ENCODE assay signal across 8 mouse cellular contexts in the genomic region with DNA sequence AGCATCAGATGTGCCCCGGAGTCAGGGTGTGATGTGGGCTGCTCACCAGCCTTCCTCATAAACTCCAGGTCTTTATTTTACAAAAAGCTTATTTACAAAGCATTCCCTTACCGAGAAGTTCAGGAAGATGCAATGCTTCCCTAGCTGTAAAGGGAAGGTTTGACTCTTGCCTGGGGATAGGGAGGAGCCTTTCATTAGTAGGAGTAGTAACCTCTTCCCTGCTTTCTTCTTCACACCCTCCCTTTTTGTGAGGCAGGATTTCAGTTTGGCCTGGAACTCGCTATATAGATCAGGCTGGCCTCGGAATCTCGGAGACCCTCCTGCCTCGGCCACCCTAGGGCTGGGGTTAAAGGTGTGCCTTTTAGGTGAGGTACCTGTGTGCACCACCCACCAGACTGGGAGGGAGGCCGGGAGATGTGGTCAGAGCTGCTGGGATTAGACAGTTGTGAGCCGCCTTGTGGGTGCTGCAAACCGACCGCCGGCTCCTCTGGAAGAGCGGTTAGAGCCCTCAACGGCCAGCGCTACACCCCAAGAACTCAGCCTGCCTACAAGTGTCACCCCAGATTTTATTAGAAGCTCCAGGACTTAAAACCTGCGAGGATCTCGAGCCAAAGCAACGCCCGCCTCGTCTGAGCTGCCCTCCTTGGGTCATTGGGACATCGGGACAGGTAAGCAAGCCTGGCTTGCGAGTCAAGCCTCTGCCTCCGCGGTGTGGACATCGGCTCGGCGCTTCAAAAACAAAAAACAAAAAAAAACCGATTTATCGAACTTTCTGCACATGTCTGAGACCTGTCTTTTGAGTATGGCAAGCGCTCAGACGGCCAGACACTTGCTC. TPM values are rescaled to one million over a fixed set of nuclear protein-coding genes. Genes with fewer than 3 reads are reported as not detected.
DNase-seq lines count a peak whose midpoint lies in the region; ATAC-seq lines count a peak whose summit lies in the region.

A gene (plus strand): TSS at position 273 of the 835 bp plus-strand sequence.

- ATAC-seq in hindbrain, embryonic 14.5 days (ENCODE audit: low FRiP score): 0 out of 2 replicates have a peak, but pooled peaks have one; percentile 1
- ATAC-seq in limb, embryonic 11.5 days (ENCODE audit: insufficient number of reproducible peaks, low FRiP score, low TSS enrichment, low read depth): no peak
- ATAC-seq in monocyte, adult 5-6 weeks (replicated peaks; ENCODE audit: insufficient number of reproducible peaks, low FRiP score, low TSS enrichment, poor library complexity, severe bottlenecking): no peak

- 48% methylated on average over 30 of the region's 30 CpGs for WGBS in hindbrain, embryonic 14.5 days
- WGBS in limb, embryonic 11.5 days: 40% methylated on average over 30 of the region's 30 CpGs

- no peak for DNase-seq in thymus, postnatal 0 days (ENCODE audit: low spot score)
- no peak for DNase-seq in thymus, postnatal 25 days
- peak; percentile 50 for DNase-seq in cerebellum, adult 11 months
- peak in 1 of 2 experiments; percentile 12 for DNase-seq in gastrocnemius, adult 8-10 months (ENCODE audit: low spot score in 2 of 2)
- no peak for DNase-seq in hindbrain, embryonic 14.5 days (ENCODE audit: low spot score)
- DNase-seq in limb, embryonic 11.5 days (ENCODE audit: low spot score): peak; percentile 51
- no peak for DNase-seq in MN1 (ENCODE audit: low spot score)

- no peaks in the 10 kb centered on the region for H3K9me3 ChIP-seq in hindbrain, embryonic 14.5 days (ENCODE audit: control insufficient read depth, low read length)
- no peaks in the 10 kb centered on the region for H3K9me3 ChIP-seq in limb, embryonic 11.5 days (ENCODE audit: control insufficient read depth, low read length)

- no peaks in the 10 kb centered on the region for H3K27me3 ChIP-seq in hindbrain, embryonic 14.5 days (ENCODE audit: control insufficient read depth, insufficient read depth, low read length)
- no peaks in the 10 kb centered on the region for H3K27me3 ChIP-seq in limb, embryonic 11.5 days (ENCODE audit: control insufficient read depth, insufficient read depth, low read length)

- H3K4me2 ChIP-seq in hindbrain, embryonic 14.5 days (replicated peaks): peak within 1 kb of the TSS; percentile 53
- H3K4me2 ChIP-seq in limb, embryonic 11.5 days (ENCODE audit: low read depth, severe bottlenecking): peak within 1 kb of the TSS; percentile 68; the same call in 1 of the 2 replicates

- H3K9ac ChIP-seq in hindbrain, embryonic 14.5 days: peak within 1 kb of the TSS; percentile 99
- H3K9ac ChIP-seq in limb, embryonic 11.5 days (ENCODE audit: low read length): peak within 1 kb of the TSS; percentile 93

- no peaks in the 10 kb centered on the region for H3K36me3 ChIP-seq in hindbrain, embryonic 14.5 days (replicated peaks; ENCODE audit: control insufficient read depth, insufficient read depth)
- H3K36me3 ChIP-seq in limb, embryonic 11.5 days (ENCODE audit: control insufficient read depth, insufficient read depth, low read length): no peaks in the 10 kb centered on the region

- peaks cover 29% of the 10 kb centered on the region for H3K4me1 ChIP-seq in hindbrain, embryonic 14.5 days (replicated peaks; ENCODE audit: control insufficient read depth, insufficient read depth, low read length)
- H3K4me1 ChIP-seq in limb, embryonic 11.5 days (ENCODE audit: control insufficient read depth, insufficient read depth, low read length): peaks cover 20% of the 10 kb centered on the region

- H3K4me3 ChIP-seq in hindbrain, embryonic 14.5 days (replicated peaks; ENCODE audit: low read length): peak within 1 kb of the TSS; percentile 100
- H3K4me3 ChIP-seq in limb, embryonic 11.5 days (ENCODE audit: low read depth, low read length): peak within 1 kb of the TSS; percentile 98

- H3K27ac ChIP-seq in hindbrain, embryonic 14.5 days: peak within 1 kb of the TSS; percentile 97
- peak within 1 kb of the TSS; percentile 91 for H3K27ac ChIP-seq in limb, embryonic 11.5 days (replicated peaks; ENCODE audit: low read depth, low read length)

RNA-seq across cellular contexts. Expression of the gene that starts here (rescaled TPM):
- 17.4 and 24.4 TPM in 2 replicates for polyA plus RNA-seq in thymus, postnatal 0 days (2015; fragmentation: Nextera tagmentation; extraction: Ambion mirVana)
- total RNA-seq in gastrocnemius, adult 8-10 months (2022): 10 to 100 TPM; 32.0 to 35.5 (median 33.0) TPM
- 10.6 and 11.3 TPM in 2 replicates for polyA plus RNA-seq in hindbrain, embryonic 14.5 days (2014; fragmentation: Nextera tagmentation; extraction: Ambion mirVana)
- 12.4 and 14.1 TPM in 2 replicates for polyA plus RNA-seq in limb, embryonic 11.5 days (2014; fragmentation: Nextera tagmentation; extraction: Ambion mirVana)
- total RNA-seq in monocyte, adult 5-6 weeks (2017): 58.7 to 97.9 TPM (median 72.9 TPM) in 3 replicates

Comparison
In these comparisons a context has a peak if more than half of its experiments do, and no peak if none do; other contexts are left out.
1. DNase-seq: peak in cerebellum, adult 11 months (single experiment) and limb, embryonic 11.5 days (single experiment); none in thymus, postnatal 0 days (single experiment), thymus, postnatal 25 days (single experiment), hindbrain, embryonic 14.5 days (single experiment) and MN1 (single experiment).